Mouse (Mus musculus): ENCODE results near the gene Optn. TPM values are rescaled to one million over a fixed set of nuclear protein-coding genes. Genes with fewer than 3 reads are reported as not detected.

Optn gene
- total RNA-seq (2014; rRNA removed) (57.1 and 70.8 TPM in 2 replicates), polyA plus RNA-seq (2012; rRNA removed) (13.3 and 14.9 TPM in 2 replicates)

GRCm38 (mm10) chr2:5063299-5064205, at the start of gene Optn:
TSS of gene Optn (minus strand) at chr2:5064051.
- Histone ChIP-seq H3K36me3 (ENCODE audit: control insufficient read depth, insufficient read depth, low read length) (peaks cover 11% of the 10 kb centered on the region; the same call in 1 of the 2 replicates), H3K4me3 (ENCODE audit: insufficient read depth, low read depth, low read length) (peak within 1 kb of the TSS; percentile 87), H3K27me3 (ENCODE audit: control insufficient read depth, insufficient read depth, low read length) (no peaks in the 10 kb centered on the region), H3K4me1 (ENCODE audit: control insufficient read depth, insufficient read depth, low read length) (peaks cover 15% of the 10 kb centered on the region), H3K79me2 (ENCODE audit: control insufficient read depth, insufficient read depth, low read length) (peaks cover 19% of the 10 kb centered on the region; the same call in 1 of the 2 replicates), H3K27ac (replicated peaks; ENCODE audit: insufficient read depth, low read depth, low read length) (peak within 1 kb of the TSS; percentile 83), H3K9ac (ENCODE audit: low read depth, low read length) (peak within 1 kb of the TSS; percentile 89)
- WGBS, result 2% methylated on average over 61 of the region's 63 CpGs
- peak; percentile 68 for DNase-seq (ENCODE audit: extremely low read depth, low read depth, low spot score)
- TF ChIP-seq CTCF (IDR thresholded peaks at IDR 0.05; ENCODE audit: low read depth, low read length) (no peak), POLR2A (IDR thresholded peaks at IDR 0.05; ENCODE audit: extremely low read depth, insufficient read depth, low read length) (peak; percentile 75; the same call in 1 of the 2 replicates)

DNA sequence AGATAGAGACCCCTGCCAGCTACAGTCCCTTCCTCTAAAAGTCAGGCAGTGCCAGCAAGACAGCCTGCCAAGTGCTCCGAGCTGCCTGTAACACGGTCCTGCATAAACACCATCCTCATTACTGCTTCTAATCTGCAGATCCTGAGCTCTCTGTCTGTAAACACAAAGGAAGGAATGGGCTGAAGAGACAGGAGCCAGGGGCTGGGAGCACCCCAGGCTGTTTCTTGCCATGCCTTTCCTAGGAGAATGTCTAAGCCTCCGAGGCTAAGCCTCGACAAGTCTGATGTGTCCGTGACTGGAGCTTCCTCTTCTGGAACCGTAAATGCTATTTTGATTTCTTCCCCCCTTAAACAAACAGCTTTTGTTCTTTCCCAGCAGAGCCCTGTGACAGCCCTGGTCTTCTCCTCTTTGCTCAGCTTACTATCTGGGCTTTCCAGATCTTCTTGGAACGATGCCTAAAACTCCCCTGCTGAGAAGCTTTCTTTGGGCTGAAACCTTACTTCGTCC, 49.0 kb upstream of the Optn start:
- TF ChIP-seq POLR2A (IDR thresholded peaks at IDR 0.05; ENCODE audit: extremely low read depth, insufficient read depth, low read length) (no peak), CTCF (IDR thresholded peaks at IDR 0.05; ENCODE audit: low read depth, low read length) (no peak)
- H3K9ac ChIP-seq (ENCODE audit: low read depth, low read length), result no peak overlapping the region
- no peak overlapping the region for H3K27ac ChIP-seq (replicated peaks; ENCODE audit: insufficient read depth, low read depth, low read length)
- no peak overlapping the region for H3K4me3 ChIP-seq (ENCODE audit: insufficient read depth, low read depth, low read length)
- H3K4me1 ChIP-seq (ENCODE audit: control insufficient read depth, insufficient read depth, low read length), result no peaks in the 10 kb centered on the region
- no peaks in the 10 kb centered on the region for H3K27me3 ChIP-seq (ENCODE audit: control insufficient read depth, insufficient read depth, low read length)
- 41% methylated on average over 8 of the region's 8 CpGs for WGBS
- H3K79me2 ChIP-seq (ENCODE audit: control insufficient read depth, insufficient read depth, low read length), result no peaks in the 10 kb centered on the region
- H3K36me3 ChIP-seq (ENCODE audit: control insufficient read depth, insufficient read depth, low read length), result no peaks in the 10 kb centered on the region
- no peak for DNase-seq (ENCODE audit: extremely low read depth, low read depth, low spot score)

GRCm38 (mm10) chr2:5102891-5103290, 39.0 kb upstream of the Optn start:
- Histone ChIP-seq H3K36me3 (ENCODE audit: control insufficient read depth, insufficient read depth, low read length) (no peaks in the 10 kb centered on the region), H3K4me1 (ENCODE audit: control insufficient read depth, insufficient read depth, low read length) (no peaks in the 10 kb centered on the region)
- WGBS, result 58% methylated on average over 1 of the region's 1 CpGs

DNA sequence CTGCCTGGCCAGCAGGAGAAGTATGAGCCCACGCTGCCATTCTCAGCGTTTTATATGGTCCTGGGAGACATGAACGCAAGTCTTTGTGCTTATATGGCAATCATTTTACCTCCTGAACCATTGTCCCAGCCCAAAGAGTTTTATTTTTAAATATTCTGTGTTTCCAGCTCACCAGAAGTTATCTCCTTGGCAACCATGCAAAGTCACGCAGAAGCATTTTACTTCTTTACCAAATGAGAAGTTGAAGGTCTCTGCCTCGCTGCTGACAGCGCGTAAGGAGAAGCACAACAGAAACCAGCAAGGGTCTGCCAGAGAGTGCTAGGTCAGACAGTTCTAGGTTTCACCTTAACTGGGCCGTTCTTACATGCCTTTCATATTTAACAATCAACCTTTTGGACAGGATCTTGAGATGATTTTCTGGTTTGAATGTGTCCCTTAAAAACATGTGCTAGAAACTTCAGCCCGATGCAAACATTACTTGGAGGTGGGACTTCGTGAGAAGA, 37.9 kb upstream of the Optn start:
- H3K27ac ChIP-seq (replicated peaks; ENCODE audit: insufficient read depth, low read depth, low read length), result no peak overlapping the region
- 90% methylated on average over 10 of the region's 10 CpGs for WGBS
- H3K36me3 ChIP-seq (ENCODE audit: control insufficient read depth, insufficient read depth, low read length), result no peaks in the 10 kb centered on the region
- no peaks in the 10 kb centered on the region for H3K79me2 ChIP-seq (ENCODE audit: control insufficient read depth, insufficient read depth, low read length)
- no peak for DNase-seq (ENCODE audit: extremely low read depth, low read depth, low spot score)
- TF ChIP-seq POLR2A (IDR thresholded peaks at IDR 0.05; ENCODE audit: extremely low read depth, insufficient read depth, low read length), result no peak
- no peak for TF ChIP-seq CTCF (IDR thresholded peaks at IDR 0.05; ENCODE audit: low read depth, low read length)
- H3K27me3 ChIP-seq (ENCODE audit: control insufficient read depth, insufficient read depth, low read length), result no peaks in the 10 kb centered on the region
- no peak overlapping the region for H3K9ac ChIP-seq (ENCODE audit: low read depth, low read length)
- no peaks in the 10 kb centered on the region for H3K4me1 ChIP-seq (ENCODE audit: control insufficient read depth, insufficient read depth, low read length)
- H3K4me3 ChIP-seq (ENCODE audit: insufficient read depth, low read depth, low read length), result no peak overlapping the region

More at GRCm38 (mm10) chr2:5102891-5103290, 39.0 kb upstream of the Optn start:
- Histone ChIP-seq H3K9ac (ENCODE audit: low read depth, low read length) (no peak overlapping the region), H3K27me3 (ENCODE audit: control insufficient read depth, insufficient read depth, low read length) (no peaks in the 10 kb centered on the region), H3K27ac (replicated peaks; ENCODE audit: insufficient read depth, low read depth, low read length) (no peak overlapping the region), H3K4me3 (ENCODE audit: insufficient read depth, low read depth, low read length) (no peak overlapping the region), H3K79me2 (ENCODE audit: control insufficient read depth, insufficient read depth, low read length) (no peaks in the 10 kb centered on the region)
- no peak for TF ChIP-seq CTCF (IDR thresholded peaks at IDR 0.05; ENCODE audit: low read depth, low read length)
- no peak for TF ChIP-seq POLR2A (IDR thresholded peaks at IDR 0.05; ENCODE audit: extremely low read depth, insufficient read depth, low read length)
- no peak for DNase-seq (ENCODE audit: extremely low read depth, low read depth, low spot score)

GRCm38 (mm10) chr2:5099176-5099575, 35.3 kb upstream of the Optn start:
- Histone ChIP-seq H3K4me1 (ENCODE audit: control insufficient read depth, insufficient read depth, low read length) (no peaks in the 10 kb centered on the region), H3K9ac (ENCODE audit: low read depth, low read length) (no peak overlapping the region), H3K27ac (replicated peaks; ENCODE audit: insufficient read depth, low read depth, low read length) (no peak overlapping the region), H3K79me2 (ENCODE audit: control insufficient read depth, insufficient read depth, low read length) (no peaks in the 10 kb centered on the region), H3K27me3 (ENCODE audit: control insufficient read depth, insufficient read depth, low read length) (no peaks in the 10 kb centered on the region), H3K4me3 (ENCODE audit: insufficient read depth, low read depth, low read length) (no peak overlapping the region), H3K36me3 (ENCODE audit: control insufficient read depth, insufficient read depth, low read length) (no peaks in the 10 kb centered on the region)
- no peak for TF ChIP-seq CTCF (IDR thresholded peaks at IDR 0.05; ENCODE audit: low read depth, low read length)
- TF ChIP-seq POLR2A (IDR thresholded peaks at IDR 0.05; ENCODE audit: extremely low read depth, insufficient read depth, low read length), result no peak
- no peak for DNase-seq (ENCODE audit: extremely low read depth, low read depth, low spot score)
- 87% methylated on average over 6 of the region's 6 CpGs for WGBS
